Mouse (Mus musculus) liver, embryonic 14.5 days (tissue): ENCODE measurements around the gene Lyrm9.

Experiments used
- CTCF ChIP-seq: IDR thresholded peaks from 2 replicates; pipeline ENCODE4 v1.5.1; 2016; ENCODE audit warnings: antibody characterized with exemption, low read depth, control low read depth
- EP300 ChIP-seq: IDR thresholded peaks from 2 replicates; pipeline ENCODE4 v1.6.1; 2016; ENCODE audit warnings: antibody characterized with exemption, low read depth

- TF ChIP-seq CTCF, result peak; percentile 25; the same call in 1 of the 2 replicates
- TF ChIP-seq EP300, result peak; percentile 87
Observed at GRCm38 (mm10) chr11:78832816-78833314, 6.5 kb downstream of the Lyrm9 start.
